Comparison of ENCODE assay signal across 26 mouse cellular contexts in genomic region chr8:57148036-57148435, GRCm38 (mm10).
"Had no signal": no experiment of that assay in that cellular context is flagged by ENCODE, and none has a peak within 500 bp of the region (broad histone marks: within the 10 kb centered on the region; RNA-seq: fewer than 3 reads in every experiment).

No protein-coding gene starts in this region.

- H3K9ac ChIP-seq: heart, embryonic 12.5 days; hindbrain, embryonic 12.5 days; hindbrain, embryonic 14.5 days; intestine, embryonic 15.5 days; kidney, embryonic 15.5 days; limb, embryonic 12.5 days had no signal

- DNase-seq: gastrocnemius, adult 2 months; gastrocnemius, postnatal 10 days; gastrocnemius, postnatal 25 days; heart, adult 18-20 months; heart, postnatal 10 days; heart, postnatal 4 days; kidney, adult 2 months; kidney, adult 9 months; kidney, postnatal 10 days; kidney, postnatal 25 days; kidney, postnatal 4 days had no signal

- ATAC-seq: hindbrain, embryonic 16.5 days; inflammation-experienced regulatory T-cells, adult 6 months; intestine, embryonic 15.5 days; intestine, postnatal 0 days had no signal

- H3K4me1 ChIP-seq: heart, embryonic 10.5 days; heart, embryonic 12.5 days; hindbrain, embryonic 10.5 days; hindbrain, embryonic 12.5 days; intestine, embryonic 15.5 days; limb, embryonic 12.5 days had no signal

- H3K4me3 ChIP-seq: gastrocnemius, adult 2 months; heart, embryonic 10.5 days; heart, embryonic 12.5 days; hindbrain, embryonic 10.5 days; hindbrain, embryonic 12.5 days; intestine, embryonic 15.5 days; kidney, embryonic 15.5 days; layer of hippocampus, adult 2 months; left cerebral cortex, adult 2 months; limb, embryonic 10.5 days; limb, embryonic 12.5 days had no signal

- H3K4me2 ChIP-seq: heart, embryonic 12.5 days; hindbrain, embryonic 12.5 days; hindbrain, embryonic 14.5 days; intestine, embryonic 15.5 days; kidney, embryonic 15.5 days; limb, embryonic 12.5 days; liver, embryonic 11.5 days had no signal

- H3K27ac ChIP-seq: gastrocnemius, adult 2 months; heart, embryonic 10.5 days; hindbrain, embryonic 10.5 days; hindbrain, embryonic 12.5 days; hindbrain, embryonic 14.5 days; intestine, embryonic 15.5 days; kidney, embryonic 15.5 days; layer of hippocampus, adult 2 months; left cerebral cortex, adult 2 months; limb, embryonic 10.5 days; limb, embryonic 12.5 days had no signal

- H3K36me3 ChIP-seq: heart, embryonic 10.5 days; heart, embryonic 12.5 days; hindbrain, embryonic 10.5 days; hindbrain, embryonic 12.5 days; intestine, embryonic 15.5 days; kidney, embryonic 15.5 days; limb, embryonic 10.5 days; limb, embryonic 12.5 days had no signal

- H3K27me3 ChIP-seq: heart, embryonic 12.5 days; hindbrain, embryonic 12.5 days; intestine, embryonic 15.5 days; kidney, embryonic 15.5 days; limb, embryonic 12.5 days had no signal

- H3K9me3 ChIP-seq: heart, embryonic 10.5 days; heart, embryonic 12.5 days; hindbrain, embryonic 10.5 days; hindbrain, embryonic 12.5 days; intestine, embryonic 15.5 days; kidney, embryonic 15.5 days; limb, embryonic 10.5 days; limb, embryonic 12.5 days had no signal
